Mouse (Mus musculus) limb, embryonic 11.5 days (tissue): ENCODE measurements around the gene Als2. TPM values are rescaled to one million over a fixed set of nuclear protein-coding genes. Genes with fewer than 3 reads are reported as not detected.

Experiments
- ATAC-seq: fragments of 200-750 bp; cut with Nextera tagmentation; 2 replicates; pipeline ENCODE4 v1.8.0; 2017; ENCODE audit warnings: low read depth; ENCODE audit not compliant: insufficient number of reproducible peaks, low FRiP score, low TSS enrichment
- DNase-seq: peaks from one replicate; pipeline ENCODE4 v3.0.0-alpha.2; 2015; ENCODE audit warnings: low spot score
- H3K27ac ChIP-seq: fragments of 300-500 bp; sonication (generic); replicated peaks from 2 replicates; pipeline ENCODE4 v1.5.1; 2014; ENCODE audit warnings: low read depth, mild to moderate bottlenecking, low read length
- H3K27me3 ChIP-seq: fragments of 300-500 bp; sonication (generic); 2 replicates; pipeline ENCODE4 v1.6.1; 2014; ENCODE audit warnings: mild to moderate bottlenecking, low read length, mixed read lengths; ENCODE audit not compliant: control insufficient read depth, insufficient read depth
- H3K36me3 ChIP-seq: fragments of 300-500 bp; sonication (generic); 2 replicates; pipeline ENCODE4 v1.6.1; 2014; ENCODE audit warnings: mild to moderate bottlenecking, low read length, moderate library complexity, mixed read lengths; ENCODE audit not compliant: control insufficient read depth, insufficient read depth
- H3K4me1 ChIP-seq: fragments of 300-500 bp; sonication (generic); 2 replicates; pipeline ENCODE4 v1.6.1; 2014; ENCODE audit warnings: low read length, mixed read lengths; ENCODE audit not compliant: control insufficient read depth, insufficient read depth
- H3K4me2 ChIP-seq: fragments of 300-500 bp; sonication (generic); 2 replicates; pipeline ENCODE4 v1.6.1; 2014; ENCODE audit warnings: low read depth, mild to moderate bottlenecking, moderate library complexity; ENCODE audit not compliant: severe bottlenecking
- H3K4me3 ChIP-seq: fragments of 300-500 bp; sonication (generic); 2 replicates; pipeline ENCODE4 v1.5.1; 2014; ENCODE audit warnings: low read depth, low read length
- H3K9ac ChIP-seq: fragments of 300-500 bp; sonication (generic); 2 replicates; pipeline ENCODE4 v1.6.1; 2014; ENCODE audit warnings: mild to moderate bottlenecking, low read length
- H3K9me3 ChIP-seq: fragments of 300-500 bp; sonication (generic); 2 replicates; pipeline ENCODE4 v1.6.1; 2016; ENCODE audit warnings: low read length; ENCODE audit not compliant: control insufficient read depth
- WGBS: fragments of 180-500 bp; shearing (Covaris S2); extraction: QIAGEN DNeasy Blood & Tissue Kit; methylation state at CpG from one replicate; pipeline ENCODE4 v1.1.7; 2014; 5-methylcytosine and 5-hydroxymethylcytosine counted together
- polyA plus RNA-seq: library from polyadenylated mRNA; unstranded; fragments of >200 nt; fragmentation: Nextera tagmentation; extraction: Ambion mirVana; gene quantifications from 2 replicates; pipeline ENCODE4 v1.2.1, GENCODE M21; 2014

Gene Als2
- polyA plus RNA-seq, 1 experiment from 2014 or later: 12.0 TPM

DNA sequence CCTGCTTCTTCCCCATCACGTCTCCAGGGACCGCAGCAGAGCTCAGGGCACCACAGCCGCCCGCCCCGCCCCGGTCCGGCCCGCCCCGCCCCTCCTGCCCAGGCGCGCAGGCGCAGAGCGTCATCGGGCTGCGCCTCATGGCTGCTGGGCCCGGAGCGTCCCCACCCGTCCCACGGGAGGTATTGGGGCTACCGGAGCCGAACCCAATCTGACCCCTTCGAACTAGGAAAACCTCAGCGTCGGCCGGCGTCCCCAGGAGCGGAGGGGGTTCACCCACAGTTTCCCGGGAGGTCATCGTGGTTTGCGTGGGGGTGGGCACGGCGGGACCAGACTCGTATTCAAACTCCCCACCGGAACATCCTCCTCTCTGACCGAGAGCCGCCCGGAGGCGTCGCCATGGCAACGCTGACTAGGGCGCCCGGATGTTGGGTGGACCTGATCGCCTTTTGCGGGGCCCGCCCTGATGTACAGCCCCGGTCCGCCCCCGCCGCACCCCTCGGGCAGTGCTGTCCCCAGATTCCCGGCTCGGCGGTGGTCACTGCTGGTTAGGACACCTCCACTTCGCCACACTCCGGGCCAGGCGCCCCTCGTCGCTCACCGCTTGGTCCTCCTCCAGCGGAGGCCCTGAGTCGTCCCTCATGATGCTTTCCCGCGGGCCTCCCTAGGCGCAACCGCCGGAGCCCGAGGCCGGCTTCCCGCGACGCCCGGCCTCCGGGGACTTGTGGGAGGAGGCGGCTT lies 117.1 kb downstream of the Als2 start, which contains the start of gene Tmem237:
Gene Tmem237, minus strand, starts transcription at position 689 of the 738 bp plus-strand sequence.
- Histone ChIP-seq H3K27ac (peak within 1 kb of the TSS; percentile 54; the same call in 1 of the 2 replicates), H3K36me3 (no peaks in the 10 kb centered on the region), H3K4me3 (peak within 1 kb of the TSS; percentile 66), H3K4me2 (peak within 1 kb of the TSS; percentile 85), H3K27me3 (no peaks in the 10 kb centered on the region), H3K9me3 (no peaks in the 10 kb centered on the region), H3K9ac (peak within 1 kb of the TSS; percentile 93), H3K4me1 (no peaks in the 10 kb centered on the region)
- WGBS: under 1% methylated on average over 59 of the region's 74 CpGs
- ATAC-seq: peak; percentile 98
- DNase-seq: peak; percentile 95

Other genes with a start within 250 kb of the Als2 start
- gene C2cd6, start 142.3 kb downstream of the Als2 start, polyA plus RNA-seq: not detected in 2 replicates
- gene Tmem237, start 116.8 kb downstream of the Als2 start, polyA plus RNA-seq: 36.2 and 39.8 TPM in 2 replicates
- 0.18 and 0.28 TPM in 2 replicates for gene Mpp4, start 73.8 kb downstream of the Als2 start, polyA plus RNA-seq
- gene Cdk15, start 19.7 kb upstream of the Als2 start, polyA plus RNA-seq: 0.13 and 0.21 TPM in 2 replicates
- gene Fzd7, start 245.2 kb upstream of the Als2 start, polyA plus RNA-seq: 15.3 and 19.7 TPM in 2 replicates